Mouse (Mus musculus): ENCODE data around the gene Olfr887.

The Olfr887 gene

DNA sequence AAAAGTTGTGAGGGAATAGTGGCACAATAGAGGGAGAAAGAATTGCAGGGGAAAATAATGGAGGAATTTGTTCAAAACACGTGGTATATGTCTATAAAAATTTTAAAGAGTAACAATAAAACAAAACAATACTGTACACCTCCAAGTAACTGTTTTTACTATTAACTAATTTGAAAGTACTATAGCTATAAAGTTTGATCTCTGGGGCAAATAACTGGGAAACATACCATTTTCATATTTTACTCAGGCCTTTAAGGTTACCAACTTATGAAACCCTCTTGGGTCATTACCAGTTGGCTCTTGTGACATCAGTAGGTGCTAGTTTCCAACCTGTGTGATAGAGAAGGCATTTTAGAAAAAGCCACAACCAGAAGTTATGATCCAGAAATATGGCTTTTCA, at the start of gene Olfr887:
TSS of gene Olfr887 (plus strand) at position 301 of the 400 bp plus-strand sequence.
- no peak for DNase-seq (ENCODE audit: low spot score)

DNA sequence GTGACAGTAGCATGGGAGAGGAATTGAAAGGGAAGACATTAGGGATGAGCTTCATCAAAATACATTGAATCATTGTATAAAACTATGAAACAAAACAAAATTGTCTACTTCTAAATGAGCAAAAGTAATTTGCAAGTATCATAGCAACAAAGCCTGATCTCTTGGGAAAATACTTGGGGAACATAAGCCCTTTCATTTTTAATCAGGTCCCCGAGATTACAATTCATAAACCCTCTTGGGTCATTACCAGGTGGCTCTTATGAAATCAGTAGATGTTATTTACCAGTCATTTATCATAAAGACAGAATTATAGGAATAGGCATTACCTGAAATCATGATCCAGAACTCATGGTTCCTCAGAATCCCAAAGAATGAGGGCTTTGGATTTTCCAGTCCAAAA, 37.6 kb upstream of the Olfr887 start, which contains the start of gene Olfr884:
TSS of gene Olfr884 (plus strand) at position 301 of the 400 bp plus-strand sequence.
- no peak for DNase-seq (ENCODE audit: low spot score)

DNA sequence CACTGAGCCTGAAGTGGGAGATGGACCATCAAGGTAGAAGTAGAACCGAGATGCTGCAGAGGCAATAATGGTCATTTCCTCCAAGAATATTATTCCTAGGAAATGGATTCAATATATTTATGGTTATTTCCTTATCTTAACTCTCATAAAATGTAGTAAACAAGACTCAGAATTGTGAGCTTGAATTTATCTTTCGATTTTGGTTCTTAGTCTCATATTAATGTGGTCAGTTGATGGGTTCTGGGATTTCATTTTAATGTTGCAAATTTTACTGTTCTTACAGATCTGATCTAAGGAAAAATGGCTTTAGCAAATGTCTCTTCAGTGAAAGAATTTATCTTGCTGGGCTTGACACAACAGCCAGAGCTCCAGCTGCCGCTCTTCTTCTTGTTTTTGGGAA, 22.9 kb upstream of the Olfr887 start, which contains the start of gene Olfr885:
TSS of gene Olfr885 (plus strand) at position 301 of the 400 bp plus-strand sequence.
- no peak for DNase-seq (ENCODE audit: low spot score)

DNA sequence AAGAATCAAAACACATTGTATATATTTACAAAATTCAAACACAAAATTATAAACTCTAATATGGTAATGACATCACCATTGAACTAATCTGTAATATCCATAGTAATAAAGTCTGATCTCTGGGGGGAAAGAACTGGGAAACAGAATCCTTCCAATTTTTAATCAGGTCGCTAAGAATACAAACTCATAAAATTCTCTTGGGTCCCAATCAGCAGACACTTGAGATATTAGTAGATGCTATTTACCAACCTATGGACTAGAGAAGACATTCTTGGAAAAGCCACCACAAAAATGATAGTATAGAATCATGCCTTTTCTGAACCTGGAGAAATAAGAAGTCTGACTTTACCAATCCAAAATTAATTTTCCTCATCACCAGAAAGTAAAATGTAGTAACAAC, 24.0 kb downstream of the Olfr887 start, which contains the start of gene Olfr888:
TSS of gene Olfr888 (plus strand) at position 301 of the 400 bp plus-strand sequence.
- DNase-seq (ENCODE audit: low spot score) = no peak

DNA sequence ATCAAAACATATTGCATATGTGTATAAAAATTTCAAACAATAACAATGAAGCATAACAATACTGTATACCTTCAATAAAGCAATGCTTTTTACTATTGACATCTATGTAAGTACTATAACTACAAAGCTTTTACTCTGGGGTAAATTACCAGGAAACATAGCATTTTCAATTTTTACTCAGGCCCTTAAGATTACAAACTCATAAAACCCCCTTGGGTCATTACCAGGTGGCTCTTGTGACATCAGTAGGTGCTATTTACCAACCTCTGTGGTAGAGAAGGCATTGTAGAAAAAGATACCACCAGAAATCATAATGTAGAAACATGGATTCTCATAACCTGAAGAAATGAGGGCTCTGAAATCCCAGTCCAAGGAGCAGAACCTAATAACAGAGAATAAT, 31.0 kb downstream of the Olfr887 start, which contains the start of gene Olfr889:
TSS of gene Olfr889 (plus strand) at position 301 of the 400 bp plus-strand sequence.
- DNase-seq (ENCODE audit: low spot score) = no peak
